ENCODE assay signal across 8 mouse cellular contexts in genomic region chr15:41193240-41193639, GRCm38 (mm10).
DNase-seq lines count a peak whose midpoint lies in the region; ATAC-seq and TF ChIP-seq lines count a peak whose summit lies in the region.

No protein-coding gene starts in this region.

- no peaks in the 10 kb centered on the region for H3K4me1 ChIP-seq in liver, postnatal 0 days (ENCODE audit: insufficient read depth)
- H3K4me1 ChIP-seq in liver, embryonic 12.5 days = no peaks in the 10 kb centered on the region

- H3K9me3 ChIP-seq in liver, postnatal 0 days (ENCODE audit: low read length) = no peaks in the 10 kb centered on the region
- H3K9me3 ChIP-seq in liver, embryonic 12.5 days (replicated peaks) = no peaks in the 10 kb centered on the region

- no peak overlapping the region for H3K27ac ChIP-seq in liver, postnatal 0 days (ENCODE audit: low read depth)
- H3K27ac ChIP-seq in liver, embryonic 12.5 days = no peak overlapping the region

- peak; percentile 62 for TF ChIP-seq CTCF in liver, postnatal 0 days (IDR thresholded peaks at IDR 0.05; ENCODE audit: low read depth)

- ATAC-seq in liver, postnatal 0 days = no peak
- no peak for ATAC-seq in liver, embryonic 12.5 days
- no peak for ATAC-seq in erythroblast, adult 5-6 weeks (replicated peaks; ENCODE audit: low FRiP score, poor library complexity, severe bottlenecking)

- no peak overlapping the region for H3K4me3 ChIP-seq in liver, postnatal 0 days (ENCODE audit: low read depth, low read length)
- H3K4me3 ChIP-seq in liver, embryonic 12.5 days = no peak overlapping the region

- no peaks in the 10 kb centered on the region for H3K36me3 ChIP-seq in liver, postnatal 0 days (replicated peaks; ENCODE audit: insufficient read depth, low read length)
- H3K36me3 ChIP-seq in liver, embryonic 12.5 days = no peaks in the 10 kb centered on the region

- intact Hi-C loops in heart, postnatal 36 days (cut with DNase I) = loop anchor here (10.0 kb wide), 2 partner anchors 602 to 782 kb away; no protein-coding TSS in a partner anchor

- no peaks in the 10 kb centered on the region for H3K27me3 ChIP-seq in liver, postnatal 0 days (ENCODE audit: insufficient read depth, low read length)
- no peaks in the 10 kb centered on the region for H3K27me3 ChIP-seq in liver, embryonic 12.5 days (replicated peaks)

- no peak for TF ChIP-seq EP300 in liver, postnatal 0 days (IDR thresholded peaks at IDR 0.05; ENCODE audit: low read depth)

- no peak overlapping the region for H3K9ac ChIP-seq in liver, postnatal 0 days (replicated peaks)
- no peak overlapping the region for H3K9ac ChIP-seq in liver, embryonic 12.5 days

- 30% methylated on average over 3 of the region's 3 CpGs for WGBS in liver, postnatal 0 days (ENCODE audit: insufficient replicate concordance)
- WGBS in liver, embryonic 12.5 days (ENCODE audit: insufficient replicate concordance) = 20% methylated on average over 3 of the region's 3 CpGs

- H3K4me2 ChIP-seq in liver, postnatal 0 days (ENCODE audit: low read depth, low read length) = no peak overlapping the region
- H3K4me2 ChIP-seq in liver, embryonic 12.5 days = no peak overlapping the region

- no peak for DNase-seq in liver, postnatal 0 days
- DNase-seq in adipocyte (ENCODE audit: low spot score) = peak; percentile 88
- DNase-seq in cerebellum, postnatal 10 days = peak; percentile 87 to 92
- DNase-seq in heart, postnatal 36 days = peak; percentile 33 to 37
- DNase-seq in layer of hippocampus, postnatal 36 days = peak; percentile 16 to 66
- DNase-seq in retina, postnatal 1 day = peak; percentile 49
